Mouse (Mus musculus) G1E (cell line): ENCODE measurements around the gene Vps37b.

ENCODE experiments used
- CTCF ChIP-seq: IDR thresholded peaks from 2 replicates; pipeline ENCODE4 v1.5.1; 2012; ENCODE audit warnings: low read depth, low read length, inconsistent platforms, mixed read lengths
- GATA1 ChIP-seq: IDR thresholded peaks from 2 replicates; pipeline ENCODE4 v1.6.1; 2012; ENCODE audit warnings: borderline replicate concordance, low read length, inconsistent platforms, mixed read lengths
- GATA2 ChIP-seq: IDR thresholded peaks from 2 replicates; pipeline ENCODE4 v1.6.1; 2012; ENCODE audit warnings: low read depth, low read length, inconsistent platforms, borderline replicate concordance
- TAL1 ChIP-seq: conservative IDR thresholded peaks from 2 replicates; pipeline ENCODE4 v1.6.1; 2012; ENCODE audit warnings: low read depth, low read length, inconsistent platforms, mixed read lengths

DNA sequence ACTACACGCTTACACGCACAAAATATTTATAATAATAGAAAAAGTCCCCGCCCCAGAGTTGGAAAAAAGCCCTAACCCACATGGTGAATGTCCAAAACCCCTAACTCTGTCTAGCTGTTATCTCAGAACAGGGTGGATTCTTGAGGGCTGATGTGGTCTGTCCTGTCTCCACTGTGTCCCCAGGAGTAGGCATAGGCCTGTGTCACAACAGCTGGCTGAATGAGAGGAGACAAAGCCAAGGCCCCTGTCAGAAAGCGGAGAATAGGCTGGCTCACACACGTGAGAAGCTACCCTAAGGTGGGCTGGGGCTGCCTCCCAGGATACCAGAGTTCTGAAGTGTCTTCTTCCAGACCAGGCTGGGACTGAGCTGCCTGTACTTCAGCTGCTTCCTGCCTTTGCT, 53.9 kb downstream of the Vps37b start:
- TF ChIP-seq CTCF = no peak
- no peak for TF ChIP-seq GATA2
- TF ChIP-seq GATA1 = no peak
- TF ChIP-seq TAL1 = no peak
